Mouse (Mus musculus): ENCODE measurements around the gene Zfp763.
A peak's percentile ranks its signal among the peaks of the same experiment; 100 is the strongest.
"Not testable (repeated sequence)": the region's sequence is repeated elsewhere in the genome, so short reads cannot be mapped to it uniquely, and the experiment has no call there.

Gene Zfp763

DNA sequence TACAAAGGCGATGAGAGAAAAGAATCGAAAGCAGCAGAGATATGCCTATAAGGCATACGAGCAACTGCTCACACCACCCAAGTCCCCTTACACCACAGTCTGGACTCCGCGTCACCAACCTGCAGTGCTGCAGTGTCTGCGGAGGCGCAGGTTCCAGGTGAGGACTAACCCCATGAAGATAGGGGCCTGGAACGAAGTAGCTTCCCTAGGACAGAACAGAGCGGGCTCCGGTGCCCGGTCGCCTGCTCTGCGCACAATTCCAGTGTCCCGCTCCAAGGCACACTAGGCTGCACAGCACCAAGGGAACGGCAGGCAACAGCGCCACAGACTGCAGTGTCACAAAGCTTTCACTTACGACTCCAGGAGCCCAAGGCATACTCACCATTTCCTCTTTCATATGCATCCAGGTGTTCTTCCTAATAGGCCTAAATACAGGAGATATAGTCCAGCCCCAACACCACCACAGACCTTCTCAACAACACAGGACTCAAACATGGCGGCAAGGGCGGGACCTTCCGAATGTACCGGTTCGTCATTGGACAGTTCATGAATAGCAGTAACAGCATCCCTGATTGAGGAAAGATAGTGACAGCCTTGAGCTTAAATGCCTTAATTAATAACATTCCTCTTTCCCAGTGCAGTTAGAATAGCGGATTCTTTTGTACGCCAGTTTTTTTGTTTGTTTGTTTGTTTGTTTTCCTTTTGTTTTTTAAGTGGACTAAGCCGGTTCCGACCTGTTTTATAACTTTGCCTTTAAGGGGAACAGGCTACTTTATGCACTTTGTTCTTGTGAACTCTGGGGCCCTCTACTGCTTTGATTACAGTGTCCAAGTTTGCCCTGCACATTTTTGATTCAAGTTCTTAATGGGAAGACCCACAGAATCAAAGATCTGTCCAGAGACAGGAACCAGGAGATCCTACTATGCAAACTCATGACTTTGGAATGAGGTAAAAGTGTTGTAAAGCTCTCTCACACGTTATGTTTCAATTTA, at the start of gene Zfp763:
TSS of gene Zfp763 (minus strand) at position 503 of the 992 bp plus-strand sequence.
- DNase-seq (ENCODE audit: low spot score): peak; percentile 96

DNA sequence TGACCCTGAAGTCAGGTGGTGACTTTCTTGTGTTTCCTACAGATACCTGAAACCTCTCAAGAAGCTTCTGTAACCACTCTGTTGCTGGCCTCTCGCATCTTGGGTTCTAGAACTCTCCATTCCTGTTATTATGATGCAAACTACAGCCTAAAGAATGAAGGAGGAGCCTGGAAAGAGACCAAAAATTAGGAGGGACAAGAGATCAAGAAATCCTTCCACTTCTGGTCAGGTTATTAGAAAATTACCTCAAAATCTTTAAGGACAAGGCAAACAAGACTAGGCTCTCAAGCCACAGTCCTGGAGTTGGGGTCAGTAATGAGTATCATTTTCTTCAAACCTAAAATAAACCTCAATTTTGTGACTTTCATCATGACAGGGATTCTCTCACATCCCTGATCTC, 34.8 kb upstream of the Zfp763 start, which contains the start of gene 4921501E09Rik:
TSS of gene 4921501E09Rik (minus strand) at position 101 of the 400 bp plus-strand sequence.
- DNase-seq (ENCODE audit: low spot score): no peak

DNA sequence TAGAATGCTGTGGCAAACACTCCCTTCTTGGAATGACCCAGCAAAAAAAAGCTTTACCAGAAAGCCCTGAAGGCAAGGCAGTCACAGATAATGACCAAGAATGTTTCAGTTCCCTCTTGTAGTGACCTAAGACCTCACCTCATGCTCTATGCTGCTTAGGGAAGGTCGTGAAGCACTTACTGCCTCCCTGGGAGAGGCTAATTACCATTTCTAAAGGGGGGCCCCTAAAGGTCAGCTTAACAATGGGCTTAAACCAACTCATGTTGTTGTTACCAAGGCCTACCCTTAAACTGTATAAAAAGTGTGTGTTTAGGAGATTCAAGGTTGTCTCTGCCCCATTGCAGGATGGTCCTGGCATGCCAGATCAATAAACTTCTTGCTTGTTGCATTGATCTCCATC, 29.8 kb upstream of the Zfp763 start:
- no peak for DNase-seq (ENCODE audit: low spot score)

DNA sequence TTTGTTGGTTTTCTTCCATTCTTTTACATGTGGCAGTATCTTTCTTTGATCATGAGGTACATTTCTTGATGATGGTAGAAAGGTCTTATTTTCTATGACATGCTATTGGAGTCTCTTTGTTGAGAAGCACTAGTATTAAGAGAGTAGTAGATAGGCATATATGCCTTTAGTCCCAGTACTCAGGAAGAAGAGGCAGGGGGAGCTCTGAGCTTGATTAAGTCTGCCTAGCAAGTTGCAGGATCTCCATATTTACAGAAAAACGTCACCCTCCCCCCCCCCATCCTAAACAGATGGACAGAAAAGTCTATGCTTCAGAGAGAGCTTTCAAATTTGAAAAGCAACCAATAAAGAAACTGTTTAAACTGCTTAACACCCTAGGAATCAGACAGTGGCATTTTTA, 25.6 kb upstream of the Zfp763 start:
- no peak for DNase-seq (ENCODE audit: low spot score)

DNA sequence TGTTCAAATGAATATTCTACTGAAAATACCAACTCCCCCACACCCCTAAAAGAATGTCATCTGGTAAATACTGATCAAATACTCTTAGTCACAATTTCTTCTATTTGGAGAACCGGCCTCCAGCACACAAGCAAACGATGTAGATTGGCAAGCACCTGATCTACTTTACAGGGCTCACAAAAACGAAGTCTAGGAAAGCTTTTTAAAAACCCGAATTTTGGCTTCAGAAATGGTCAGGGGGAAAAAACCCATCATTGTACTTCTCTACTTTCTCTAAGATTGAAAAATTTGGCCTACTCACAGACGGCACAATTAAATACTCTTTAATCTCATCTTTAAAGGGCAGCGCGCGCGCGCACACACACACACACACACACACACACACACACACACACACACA, 826 bp downstream of the Zfp763 start:
- DNase-seq (ENCODE audit: low spot score): no peak

DNA sequence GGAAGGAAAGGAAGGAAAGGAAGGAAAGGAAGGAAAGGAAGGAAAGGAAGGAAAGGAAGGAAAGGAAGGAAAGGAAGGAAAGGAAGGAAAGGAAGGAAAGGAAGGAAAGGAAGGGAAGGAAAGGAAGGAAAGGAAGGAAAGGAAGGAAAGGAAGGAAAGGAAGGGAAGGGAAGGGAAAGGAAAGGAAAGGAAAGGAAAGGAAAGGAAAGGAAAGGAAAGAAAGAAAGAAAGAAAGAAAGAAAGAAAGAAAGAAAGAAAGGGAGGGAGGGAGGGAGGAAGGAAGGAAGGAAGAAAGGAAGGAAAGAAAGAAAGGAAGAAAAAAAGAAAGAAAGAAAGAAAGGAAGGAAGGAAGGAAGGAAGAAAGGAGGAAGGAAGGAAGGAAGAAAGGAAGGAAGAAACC, 12.8 kb downstream of the Zfp763 start:
- DNase-seq (ENCODE audit: low spot score): not testable (repeated sequence)

DNA sequence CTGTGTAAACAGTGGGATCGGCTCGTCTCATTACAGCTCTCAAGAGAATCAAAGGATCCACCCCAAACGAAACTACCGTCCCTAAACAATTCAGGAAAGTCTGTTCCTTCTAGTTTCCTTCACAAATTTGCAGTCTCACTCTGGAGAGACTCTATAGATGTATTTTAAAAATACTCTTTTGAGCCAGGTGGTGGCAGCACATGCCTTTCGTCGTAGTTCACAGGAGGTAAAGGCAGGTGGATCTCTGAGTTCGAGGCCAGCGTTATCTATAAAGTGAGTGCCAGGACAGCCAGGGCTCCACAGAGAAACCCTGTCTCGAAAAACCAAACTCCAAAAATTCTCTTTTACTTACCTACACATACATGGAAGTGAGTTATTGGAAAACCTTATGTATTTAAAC, 24.9 kb downstream of the Zfp763 start:
- DNase-seq (ENCODE audit: low spot score): no peak

DNA sequence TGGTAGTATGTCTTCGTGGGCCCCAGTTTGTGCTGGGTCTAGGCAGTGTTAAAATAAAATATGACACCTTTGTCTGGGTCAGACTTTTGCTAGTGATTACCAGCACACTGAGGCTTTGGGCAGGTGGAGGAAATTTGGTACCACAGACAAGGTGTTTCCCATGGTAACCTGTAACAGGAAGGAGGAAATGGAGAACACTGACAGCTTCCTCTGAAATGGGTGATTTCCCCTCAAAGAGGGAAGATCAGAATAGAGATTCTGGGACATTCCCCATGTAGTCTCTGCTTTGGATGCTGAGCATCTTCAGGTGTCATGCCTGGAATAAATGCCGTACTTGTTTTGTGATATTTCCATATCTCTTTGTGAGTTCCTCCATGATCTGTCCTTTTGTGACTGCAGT, 34.7 kb downstream of the Zfp763 start:
- DNase-seq (ENCODE audit: low spot score): no peak

DNA sequence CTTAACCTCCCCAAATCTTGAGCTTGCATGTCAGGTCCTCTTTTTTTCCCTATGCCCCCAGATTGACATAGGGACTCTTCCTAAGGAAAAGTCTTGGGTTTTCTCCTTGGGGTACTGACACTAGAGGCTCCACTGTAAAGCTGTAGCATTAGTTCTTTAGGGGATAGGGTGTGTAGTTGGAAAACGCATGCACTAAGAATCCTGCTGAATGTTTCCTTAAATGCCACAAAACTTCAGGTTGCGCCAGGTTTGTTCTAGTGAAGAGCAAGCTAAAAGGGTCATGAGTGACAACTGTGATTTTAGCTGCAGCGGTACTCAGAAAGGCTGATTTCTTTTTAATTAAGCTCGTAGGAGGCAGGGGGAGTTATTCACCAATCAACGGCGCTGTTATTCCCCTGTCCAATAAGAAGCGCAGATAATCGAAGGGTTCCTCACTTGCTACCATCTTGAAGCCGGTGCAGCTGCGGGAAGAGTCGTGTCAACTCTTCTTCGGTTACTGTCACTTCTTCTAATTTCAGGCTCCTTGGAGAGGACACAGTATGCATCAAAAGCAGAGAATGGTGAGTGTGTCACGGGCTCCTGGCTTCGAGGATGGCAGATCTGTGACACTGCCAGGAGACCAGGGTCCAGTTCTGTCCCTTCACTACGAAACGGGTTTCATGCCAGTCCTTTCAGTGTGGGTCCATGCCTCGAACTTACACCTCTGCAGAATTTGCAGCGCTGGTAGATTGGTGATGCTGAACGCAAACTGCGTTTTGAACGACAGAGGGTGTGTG, 40.3 kb downstream of the Zfp763 start, which contains the start of gene Zfp952:
TSS of gene Zfp952 (plus strand) at position 431 of the 776 bp plus-strand sequence.
- peak; percentile 92 for DNase-seq (ENCODE audit: low spot score)

DNA sequence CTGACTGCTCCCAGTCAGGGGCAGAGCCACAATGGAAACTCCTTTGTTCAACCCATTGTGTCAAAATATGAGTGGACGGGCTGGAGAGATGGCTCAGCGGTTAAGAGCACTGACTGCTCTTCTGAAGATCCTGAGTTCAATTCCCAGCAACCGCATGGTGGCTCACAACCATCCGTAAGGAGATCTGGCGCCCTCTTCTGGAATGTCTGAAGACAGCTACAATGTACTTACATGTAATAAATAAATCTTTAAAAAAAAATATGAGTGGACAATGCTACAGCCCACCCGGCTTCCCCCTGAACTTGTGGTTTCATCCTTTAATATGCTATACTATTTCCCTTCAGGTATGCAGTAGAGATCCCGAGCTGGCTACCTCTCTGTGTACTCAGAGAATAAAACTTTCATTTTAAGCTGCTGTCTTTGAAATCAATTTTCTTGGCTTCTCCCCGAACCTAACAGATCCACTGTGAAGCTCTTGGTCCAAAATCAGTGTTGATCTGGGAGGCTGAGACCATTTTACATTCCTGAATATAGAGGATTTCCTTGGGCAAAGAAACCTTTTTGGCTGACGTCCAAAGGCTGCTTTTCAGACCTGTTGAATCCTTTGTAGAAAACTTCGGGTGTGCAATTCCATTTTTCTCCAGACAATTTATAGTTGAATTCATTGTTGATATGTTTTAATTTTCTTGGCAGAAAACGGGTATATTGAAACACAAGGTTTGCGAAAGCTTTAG, 41.1 kb downstream of the Zfp763 start:
- peak; percentile 27 for DNase-seq (ENCODE audit: low spot score)

DNA sequence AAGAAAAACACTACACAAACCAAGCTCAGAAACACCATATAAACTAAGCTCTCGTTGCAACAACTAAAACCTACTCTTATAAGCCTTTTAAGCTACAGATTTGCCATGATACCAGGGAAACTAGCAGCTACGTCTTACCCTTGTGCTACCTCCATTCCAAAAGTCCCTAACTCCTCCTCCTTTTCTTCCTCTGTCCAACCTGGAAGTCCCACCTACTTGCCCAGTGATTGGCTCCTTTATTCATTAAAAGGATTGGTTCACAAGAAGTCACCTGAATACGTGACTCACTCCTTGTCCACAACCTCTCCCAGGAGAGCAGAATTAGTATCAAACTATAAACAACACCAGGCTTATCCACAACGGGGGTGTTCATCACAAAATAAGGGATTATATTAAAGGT, 46.9 kb downstream of the Zfp763 start:
- no peak for DNase-seq (ENCODE audit: low spot score)

DNA sequence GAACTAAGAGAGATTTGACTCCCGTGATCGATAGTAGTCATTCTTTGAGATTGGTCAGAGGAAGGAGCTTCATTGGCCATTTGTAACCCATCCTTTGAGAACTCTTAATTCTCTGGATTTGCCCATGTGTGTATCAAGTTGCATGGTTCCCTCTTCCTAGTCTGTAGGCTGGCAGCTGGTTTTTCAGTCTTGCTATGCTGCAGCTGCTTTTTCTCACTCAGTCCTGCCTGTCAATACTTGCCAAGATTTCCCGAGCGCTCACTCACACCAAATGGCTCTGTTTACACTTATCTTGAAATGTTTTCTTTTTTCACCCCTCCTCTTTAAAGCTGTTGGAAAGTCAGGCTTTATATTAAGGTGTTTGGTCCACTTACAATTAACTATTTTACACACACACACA, 51.8 kb downstream of the Zfp763 start:
- DNase-seq (ENCODE audit: low spot score): no peak
